Mouse (Mus musculus): ENCODE measurements around the gene Snap29.

Snap29 gene

DNA sequence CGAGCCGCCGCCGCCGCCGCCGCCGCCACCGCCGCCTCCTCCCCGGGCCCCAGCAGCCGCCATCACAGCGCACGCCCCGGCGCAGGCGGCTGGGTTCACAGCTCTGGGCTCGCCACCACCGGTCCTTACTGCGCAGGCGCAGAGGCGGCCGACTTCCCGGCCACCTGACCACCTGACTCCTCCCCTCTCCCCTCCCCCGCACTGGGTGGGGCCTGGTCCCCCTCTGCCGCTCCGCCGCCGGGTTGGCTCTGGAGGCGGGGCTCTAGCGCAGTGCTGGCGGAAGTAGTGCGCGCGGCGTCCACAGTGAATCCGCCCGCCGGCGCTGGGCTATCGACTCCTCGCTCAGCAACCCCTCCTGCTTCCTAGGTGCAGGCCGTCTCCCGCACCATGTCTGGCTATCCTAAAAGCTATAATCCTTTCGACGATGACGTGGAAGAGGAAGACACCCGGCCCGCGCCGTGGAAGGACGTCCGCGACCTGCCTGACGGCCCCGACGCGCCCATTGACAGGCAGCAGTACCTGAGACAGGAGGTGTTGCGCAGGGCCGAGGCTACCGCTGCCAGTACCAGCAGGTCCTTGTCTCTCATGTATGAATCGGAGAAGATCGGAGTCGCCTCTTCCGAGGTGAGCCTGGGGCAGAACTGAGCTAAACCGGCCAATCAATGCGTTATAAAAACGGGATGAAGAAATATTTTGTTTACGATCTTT is at the start of gene Snap29, which contains the start of gene Pi4ka:
Snap29 (plus strand) TSS at position 251 of the 708 bp plus-strand sequence.
Pi4ka (minus strand) TSS at position 579 of the 708 bp plus-strand sequence.
- peak; percentile 100 for DNase-seq

DNA sequence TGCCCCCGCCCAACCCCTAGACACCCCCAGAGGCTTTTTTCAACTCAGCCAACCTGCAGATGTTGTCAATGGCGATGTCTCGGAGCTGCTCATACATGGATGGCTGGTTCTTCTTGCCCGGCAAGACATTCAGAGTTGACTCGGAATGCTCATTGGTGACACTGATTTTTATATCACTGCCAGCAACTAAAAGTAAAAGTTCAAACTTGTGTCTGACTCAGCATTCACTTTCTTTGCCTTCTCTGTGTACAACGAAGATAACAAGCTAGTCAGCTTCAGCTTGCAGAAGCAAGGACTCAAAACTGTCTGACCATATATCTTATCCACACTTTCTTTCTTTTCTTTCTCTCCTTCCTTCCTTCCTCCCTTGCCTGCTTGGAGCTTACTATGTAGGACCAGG is 49.8 kb upstream of the Snap29 start:
- no peak for DNase-seq

DNA sequence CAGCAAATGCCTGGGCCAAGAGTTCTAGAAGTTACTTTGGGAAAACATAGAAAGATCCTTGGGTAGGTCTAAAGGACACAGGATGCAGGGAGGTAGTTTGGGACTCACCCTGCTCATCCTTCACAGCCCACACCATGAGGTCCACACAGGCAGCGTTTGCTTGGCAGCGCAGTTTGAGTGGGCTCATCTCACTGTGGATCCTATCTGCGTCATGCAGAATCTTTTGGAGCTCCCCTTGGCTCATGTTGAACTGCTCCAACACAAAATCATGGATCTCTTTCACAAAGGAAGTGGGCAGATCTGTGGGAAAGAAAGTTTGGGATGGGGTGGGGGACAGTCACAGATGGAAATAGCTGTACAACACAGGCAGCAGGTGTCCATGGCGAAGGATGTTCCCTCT is 47.0 kb upstream of the Snap29 start:
- DNase-seq, result no peak

DNA sequence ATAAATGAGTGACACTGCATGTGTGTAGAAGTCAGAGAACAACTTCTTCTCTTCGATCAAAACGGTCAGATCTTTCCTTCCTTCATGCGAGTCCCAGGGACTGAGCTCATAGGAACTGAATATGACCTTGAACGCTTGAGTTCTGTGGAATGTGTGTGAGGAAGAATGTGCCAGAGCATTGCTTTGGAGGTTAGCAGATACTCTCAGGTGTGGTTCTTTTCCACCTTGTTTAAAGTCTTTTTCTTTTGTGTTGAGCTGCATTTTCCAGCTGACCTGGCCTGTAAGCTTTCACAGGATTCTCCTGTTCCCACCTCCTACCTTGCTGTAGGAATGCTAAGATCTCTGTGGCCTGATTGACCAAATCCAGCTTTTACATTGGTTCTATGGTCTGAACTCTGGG is 23.5 kb upstream of the Snap29 start:
- DNase-seq, result no peak

DNA sequence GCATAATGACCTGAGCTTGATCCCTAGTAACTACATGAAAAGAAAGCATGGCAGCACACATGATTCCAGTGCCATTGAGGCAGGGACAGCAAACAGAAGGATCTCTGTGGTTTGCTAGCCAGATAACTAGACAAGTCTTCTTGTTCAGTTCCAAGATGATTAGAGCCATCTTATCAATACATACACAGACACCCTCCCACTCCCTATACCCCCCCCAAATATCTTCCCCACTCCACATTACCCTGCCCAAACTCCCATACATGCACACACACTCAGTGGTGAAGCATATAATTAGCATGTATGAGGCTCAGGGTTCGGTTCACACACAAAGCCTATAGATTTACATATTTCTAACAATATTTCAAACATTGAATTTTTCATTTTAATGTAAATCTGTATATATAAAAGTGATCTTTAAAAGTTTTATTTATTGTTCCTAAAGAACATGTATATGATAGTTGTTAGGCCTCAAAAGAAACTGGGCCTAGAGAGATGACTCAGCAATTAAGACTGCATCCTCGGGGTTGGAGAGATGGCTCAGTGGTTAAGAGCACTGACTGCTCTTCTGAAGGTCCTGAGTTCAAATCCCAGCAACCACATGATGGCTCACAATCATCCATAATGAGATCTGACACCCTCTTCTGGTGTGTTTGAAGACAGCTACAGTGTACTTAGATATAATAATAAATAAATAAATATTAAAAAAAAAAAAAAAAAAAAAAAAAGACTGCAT is 22.0 kb upstream of the Snap29 start:
- no peak for DNase-seq

DNA sequence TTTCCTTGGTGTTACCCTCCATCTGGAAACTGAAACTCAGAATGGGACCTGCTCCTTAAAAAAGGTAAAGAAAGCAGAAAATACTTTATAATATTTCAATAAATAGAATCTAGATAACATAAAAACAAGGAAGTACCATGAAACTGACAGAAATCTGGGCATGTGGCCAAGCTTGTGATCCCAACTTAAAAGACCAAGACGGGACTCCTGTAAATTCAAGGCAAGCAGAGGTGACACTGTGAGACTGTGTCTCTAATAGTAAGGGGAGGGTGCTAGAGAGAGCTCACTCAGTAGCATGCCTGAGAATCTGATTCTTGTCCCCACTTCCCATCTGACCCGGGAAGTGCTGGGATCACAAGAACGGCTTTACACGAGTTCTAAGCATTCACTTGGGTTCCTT is 13.0 kb upstream of the Snap29 start:
- DNase-seq, result no peak

DNA sequence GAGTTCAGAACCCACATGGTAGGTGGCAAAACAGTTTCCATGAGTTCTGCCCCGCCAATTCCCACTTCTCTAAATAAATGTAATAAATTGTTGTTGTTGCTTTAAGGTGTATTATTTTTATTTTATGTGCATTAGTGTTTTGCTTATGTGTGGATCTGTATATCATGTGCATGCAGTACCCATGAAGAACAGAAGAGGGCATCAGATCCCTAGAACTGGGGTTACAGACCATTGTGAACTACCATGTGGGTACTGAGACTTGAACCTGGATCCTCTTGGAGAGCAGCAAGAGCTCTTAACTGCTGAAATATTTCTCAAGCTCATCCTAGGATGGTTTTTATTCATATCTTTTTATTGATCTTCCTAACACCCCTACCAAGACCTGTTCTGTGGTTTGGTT is 2.9 kb upstream of the Snap29 start:
- DNase-seq, result peak in 1 of 2 experiments; percentile 56

DNA sequence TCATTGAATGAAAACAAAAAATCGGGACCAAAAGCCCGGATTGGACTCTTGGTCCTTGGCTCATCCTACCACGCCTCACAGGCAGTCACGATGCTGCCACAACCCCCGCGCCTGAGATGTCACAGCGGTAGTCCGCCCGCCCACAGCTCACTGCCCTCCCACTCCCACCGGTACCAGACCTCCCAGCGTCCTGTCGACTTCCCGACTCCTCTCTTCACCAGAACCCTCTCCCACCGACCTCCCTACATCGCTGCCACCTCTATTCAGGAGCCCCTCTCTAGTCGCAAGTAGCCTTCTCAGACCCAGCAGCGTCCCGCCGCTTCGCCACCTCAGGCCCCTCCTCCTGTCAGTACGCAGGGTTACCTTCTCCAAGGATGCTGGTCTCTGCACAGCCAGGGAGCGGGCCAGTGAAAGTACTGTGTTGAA is 502 bp upstream of the Snap29 start:
- DNase-seq, result peak; percentile 71 to 74

DNA sequence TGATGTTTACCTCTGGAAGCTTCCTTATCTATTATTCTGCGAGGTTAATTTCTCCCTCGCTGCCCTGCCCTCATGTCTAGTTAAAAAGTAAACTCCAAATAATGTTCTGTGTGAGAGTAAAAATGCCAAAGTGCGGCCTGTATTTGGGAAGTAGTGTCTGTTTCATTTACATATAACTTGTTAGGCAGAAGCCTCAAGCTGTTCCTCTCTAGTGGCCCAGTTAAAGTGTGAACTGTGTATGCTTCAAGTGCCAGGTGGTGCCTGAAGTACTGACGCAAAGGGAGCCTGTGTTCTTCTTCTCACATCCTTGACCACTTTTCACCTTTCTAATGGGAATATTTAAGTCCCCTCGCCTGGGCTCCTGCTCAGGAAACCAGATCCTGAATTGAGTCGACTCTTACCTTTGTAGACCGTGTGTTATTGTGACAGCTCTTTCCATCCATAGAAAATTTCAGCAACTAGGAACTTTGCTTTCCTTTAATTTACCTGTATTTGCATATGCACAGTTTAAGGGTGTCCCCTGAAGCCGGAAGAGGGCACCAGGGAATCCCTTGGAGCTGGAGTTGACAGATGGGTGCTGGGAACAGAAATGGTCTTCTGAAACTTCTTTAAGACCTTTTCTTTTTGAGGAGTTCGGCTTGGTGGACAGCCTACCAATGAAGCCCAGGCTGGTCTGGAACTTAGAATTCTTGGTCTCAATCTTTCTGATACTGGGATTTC is 886 bp downstream of the Snap29 start:
- no peak for DNase-seq

DNA sequence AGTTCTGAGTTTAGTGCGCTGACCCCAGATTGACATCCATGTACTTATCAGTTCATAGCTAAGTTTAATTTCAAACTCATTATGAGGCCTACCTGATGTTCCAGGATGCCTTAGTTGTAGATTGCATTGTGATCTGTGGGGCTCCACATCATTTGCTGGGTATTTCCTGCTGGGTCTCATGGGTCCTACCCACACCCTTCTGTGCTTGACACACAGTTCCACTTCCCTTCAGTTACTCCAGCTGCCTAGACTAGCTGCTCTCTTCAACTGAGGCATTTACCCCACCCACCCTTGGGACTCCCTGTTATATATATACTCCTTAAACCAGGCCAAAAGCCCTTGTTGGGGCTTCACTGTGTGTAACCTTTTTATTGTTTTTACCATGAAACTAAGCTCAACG is 3.3 kb downstream of the Snap29 start:
- no peak for DNase-seq

DNA sequence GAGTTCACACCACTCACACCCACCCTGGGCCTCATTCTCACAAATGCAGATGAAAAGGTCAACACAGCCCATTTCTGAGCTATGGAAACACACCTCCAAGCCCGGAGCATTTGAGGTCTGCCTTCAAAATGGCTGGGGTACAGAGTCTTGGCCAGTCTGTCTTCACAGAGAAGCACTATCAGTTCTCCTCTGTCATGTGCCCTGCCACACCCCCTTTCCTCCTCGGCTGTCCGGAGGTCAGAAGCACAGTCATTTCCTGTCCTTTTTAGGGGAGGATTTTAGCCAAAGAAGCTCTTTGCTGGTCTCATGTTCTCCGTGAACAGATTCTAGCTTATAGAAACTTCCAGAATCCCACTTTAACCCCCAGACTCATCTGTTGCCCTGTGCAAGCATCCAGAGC is 4.4 kb downstream of the Snap29 start:
- no peak for DNase-seq

DNA sequence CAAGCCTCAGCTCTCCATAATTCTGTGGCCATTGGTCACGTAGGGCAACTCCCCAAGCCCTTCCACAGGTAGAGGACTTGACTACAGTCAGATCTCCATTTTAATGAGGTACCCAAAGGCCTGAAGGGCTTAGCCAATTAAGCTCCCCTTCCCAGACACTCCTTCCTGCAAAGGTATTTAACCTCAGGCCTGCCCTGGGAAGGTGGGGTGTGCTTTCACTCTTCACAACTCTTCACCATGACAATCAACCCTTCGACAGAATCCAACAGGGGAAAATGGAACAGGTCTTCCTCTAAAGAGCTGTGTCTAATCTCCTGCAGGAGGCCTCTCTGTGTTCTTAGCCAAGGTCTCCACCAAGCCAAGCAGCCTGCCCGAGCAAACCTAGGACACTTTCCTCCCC is 17.2 kb downstream of the Snap29 start:
- DNase-seq, result no peak

DNA sequence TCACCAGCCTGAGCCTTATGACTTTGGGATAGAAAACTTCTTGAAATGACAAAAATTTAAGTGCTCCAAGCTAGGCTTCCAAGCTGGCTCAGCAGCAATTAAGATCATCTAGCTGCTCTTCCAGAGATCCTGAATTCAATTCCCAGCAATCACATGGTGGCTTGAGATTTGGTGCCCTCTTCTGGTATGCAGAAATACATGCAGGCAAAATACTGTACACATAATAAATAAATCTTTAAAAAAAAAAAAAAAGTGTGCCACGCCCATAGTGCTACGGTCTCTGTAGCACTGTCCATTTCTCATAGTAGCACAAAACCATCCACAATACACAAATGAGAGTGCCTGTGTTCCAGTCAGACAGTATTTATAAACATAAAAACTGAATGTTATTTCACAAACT is 26.8 kb downstream of the Snap29 start:
- DNase-seq, result peak in 1 of 2 experiments; percentile 21

DNA sequence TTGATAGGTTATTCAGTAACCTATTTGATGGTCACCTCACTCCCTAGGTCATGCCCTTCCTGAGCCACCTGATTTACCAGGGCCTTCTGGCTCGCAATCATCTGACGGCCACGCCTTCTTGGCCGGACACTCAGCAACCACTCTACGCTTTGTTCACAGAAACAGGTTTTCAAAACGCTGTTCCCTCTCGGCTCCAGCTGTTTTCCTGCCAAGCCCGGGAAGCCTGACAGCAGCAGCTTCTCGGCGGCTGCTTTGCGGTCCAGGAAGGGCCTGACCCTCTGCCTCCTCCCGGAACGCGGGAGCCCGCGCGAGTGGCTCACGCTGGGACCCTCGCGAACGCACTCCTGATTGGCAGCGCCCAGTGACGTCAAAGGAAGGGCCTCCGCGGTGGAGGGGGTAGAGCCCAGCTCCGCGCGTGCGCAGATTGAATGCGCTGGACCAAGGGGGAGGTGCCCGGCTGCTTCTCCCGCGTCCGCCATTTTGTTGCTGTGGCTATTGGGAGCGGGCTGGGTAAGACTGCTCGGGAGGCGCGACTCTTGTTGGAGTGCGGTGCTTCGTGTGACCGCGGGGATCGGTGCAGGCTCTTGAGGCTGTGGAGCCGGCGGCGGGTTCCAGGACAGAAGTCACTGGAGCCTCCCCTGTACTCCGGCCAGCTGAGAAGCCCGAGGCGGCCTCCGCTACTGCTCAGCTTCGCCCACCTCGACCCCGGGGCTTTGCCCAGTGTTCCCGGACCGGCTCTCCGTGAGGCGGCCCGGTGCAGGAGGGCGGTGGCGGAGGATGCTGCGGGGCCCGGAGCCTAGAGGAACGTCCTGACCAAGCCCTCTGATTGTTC is 46.0 kb downstream of the Snap29 start, which contains the start of gene Crkl:
Crkl (plus strand) TSS at position 447 of the 832 bp plus-strand sequence.
- peak; percentile 98 to 99 for DNase-seq

DNA sequence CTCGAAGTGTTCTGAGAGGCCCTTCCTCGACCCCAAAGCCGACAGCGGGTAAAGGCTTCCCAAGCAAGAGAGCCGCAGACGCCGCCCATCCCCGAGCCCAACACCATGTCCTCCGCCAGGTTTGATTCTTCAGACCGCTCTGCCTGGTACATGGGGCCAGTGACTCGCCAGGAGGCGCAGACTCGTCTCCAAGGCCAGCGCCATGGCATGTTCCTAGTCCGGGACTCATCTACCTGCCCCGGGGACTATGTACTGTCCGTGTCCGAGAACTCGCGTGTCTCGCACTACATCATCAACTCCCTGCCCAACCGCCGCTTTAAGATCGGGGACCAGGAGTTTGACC is 46.6 kb downstream of the Snap29 start:
- DNase-seq, result no peak

DNA sequence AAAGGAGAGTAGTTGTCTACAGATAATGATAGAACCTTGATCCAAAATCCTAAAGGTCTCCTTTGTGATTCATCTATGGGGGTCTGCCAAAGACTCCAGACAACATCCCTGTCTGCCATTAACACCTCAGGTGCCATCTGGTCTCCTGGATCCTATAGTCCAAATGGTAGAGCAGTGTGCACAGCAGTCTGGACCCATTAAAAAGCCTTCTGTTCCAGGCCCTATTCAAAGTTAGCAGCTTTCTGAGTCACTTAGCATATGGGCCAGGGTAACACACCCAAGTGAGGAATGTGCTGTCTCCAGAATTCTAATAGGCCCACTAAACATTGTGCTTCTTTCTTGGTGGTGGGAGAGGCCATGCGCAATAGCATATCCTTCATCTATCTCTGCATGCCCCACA is 51.1 kb downstream of the Snap29 start:
- no peak for DNase-seq

DNA sequence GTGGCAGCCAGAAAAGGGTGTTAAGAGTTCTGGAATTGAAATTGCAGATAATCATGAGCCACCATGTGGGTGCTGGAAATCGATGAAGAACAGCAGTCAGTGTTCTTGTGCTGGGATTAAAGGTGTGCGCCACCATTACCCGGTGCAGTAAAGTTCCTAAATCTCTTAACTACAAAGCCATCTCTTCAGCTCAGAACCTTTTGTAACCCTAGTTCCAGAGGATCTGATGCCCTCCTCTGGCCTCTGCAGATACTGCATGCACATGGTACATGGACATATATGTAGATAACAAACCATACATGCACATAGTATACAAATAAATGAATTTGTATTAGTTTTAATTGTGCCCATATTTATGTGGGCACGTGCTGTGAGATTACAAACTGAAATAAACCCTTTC is 54.5 kb downstream of the Snap29 start:
- peak in 1 of 2 experiments; percentile 37 for DNase-seq

DNA sequence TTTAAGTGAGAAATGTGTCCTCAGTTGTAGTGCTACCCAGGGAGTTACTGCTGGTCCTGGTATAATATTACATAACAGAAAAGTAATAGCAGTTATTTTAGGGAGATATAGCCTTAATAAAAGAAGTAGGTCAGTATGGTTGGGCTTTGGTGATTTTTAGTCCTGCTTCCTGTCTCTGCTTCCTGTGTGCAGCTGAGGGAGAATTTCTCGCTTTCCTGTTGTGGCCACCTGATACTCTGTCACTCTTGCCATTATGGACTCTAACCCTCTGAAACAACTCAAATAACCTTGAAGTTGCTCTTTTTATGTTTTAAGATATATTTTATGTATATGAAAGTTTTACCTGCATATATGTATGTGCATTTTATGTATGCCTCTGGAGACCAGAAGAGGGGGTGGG is 55.8 kb downstream of the Snap29 start:
- DNase-seq, result no peak

DNA sequence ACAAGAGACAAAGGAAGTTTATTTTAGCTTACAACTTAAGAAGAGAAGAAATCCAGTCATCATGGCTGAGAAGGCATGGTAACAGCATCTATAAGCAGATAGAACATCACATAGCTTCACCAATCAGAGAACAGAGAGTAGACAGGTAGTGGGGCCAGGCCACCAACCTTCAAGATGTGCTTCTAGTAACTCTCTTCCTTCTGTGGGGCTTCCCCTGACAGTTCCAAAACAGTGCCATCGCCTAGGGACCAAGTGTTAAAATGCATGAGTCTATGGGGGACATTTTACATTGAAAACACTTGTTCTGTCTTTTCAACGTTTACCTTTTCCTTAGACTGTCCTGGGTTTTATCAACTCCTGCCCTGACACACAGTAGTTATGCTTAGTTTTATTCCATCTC is 57.4 kb downstream of the Snap29 start:
- no peak for DNase-seq

DNA sequence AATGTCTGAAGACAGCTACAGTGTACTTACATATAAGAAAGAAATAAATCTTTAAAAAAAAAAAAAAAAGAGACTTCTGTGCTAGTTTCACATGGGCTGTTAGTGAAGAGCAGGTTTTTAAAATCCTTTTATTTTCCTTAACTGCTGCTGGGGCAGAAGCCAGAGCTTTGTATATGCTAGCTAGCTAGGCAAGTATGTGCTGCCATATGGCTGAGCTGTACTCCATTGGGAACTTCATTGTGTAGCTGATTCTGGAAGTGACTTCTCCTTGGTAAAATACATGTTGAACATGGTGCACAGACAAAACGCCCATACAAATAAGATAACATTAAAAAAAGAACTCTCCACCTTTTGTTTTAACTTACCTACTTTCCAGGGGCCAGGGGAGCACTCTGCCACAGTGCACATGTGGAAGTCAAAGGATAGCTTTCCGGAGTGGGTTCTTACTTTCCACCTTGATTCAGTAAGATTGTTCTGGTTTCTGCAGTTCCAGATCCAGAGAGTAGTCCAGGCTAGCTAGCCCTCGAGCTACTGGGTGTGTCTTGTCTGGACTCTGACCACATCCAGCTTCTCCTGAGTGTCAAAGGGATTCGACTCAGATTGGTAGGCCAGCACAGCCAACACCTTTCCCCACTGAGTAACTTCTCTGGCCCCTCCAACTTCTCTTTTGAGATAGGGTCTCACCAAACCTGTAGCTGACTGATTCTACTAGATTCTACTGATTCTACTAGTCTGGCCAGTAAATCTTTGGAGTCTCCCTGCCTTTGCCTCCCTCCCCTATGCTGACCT is 61.3 kb downstream of the Snap29 start:
- no peak for DNase-seq

DNA sequence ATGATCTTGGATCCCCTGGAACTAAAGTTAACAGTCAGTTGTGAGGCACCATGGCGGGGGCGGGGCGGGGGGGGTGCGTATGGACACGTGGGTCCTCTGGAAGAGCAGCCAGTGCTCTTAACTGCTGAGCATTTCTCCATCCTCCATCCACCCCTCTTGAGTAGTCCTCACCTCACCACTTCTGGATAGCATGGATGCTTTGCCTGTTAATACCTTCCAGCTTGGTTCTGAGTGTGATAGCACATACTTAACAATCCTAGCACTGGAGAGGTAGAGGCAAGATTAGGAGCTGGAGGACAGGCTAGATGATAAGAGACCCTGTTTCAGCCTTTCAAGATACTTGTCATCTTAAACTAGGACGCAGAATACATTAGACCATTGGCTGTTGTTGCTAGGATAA is 66.7 kb downstream of the Snap29 start:
- DNase-seq, result no peak

DNA sequence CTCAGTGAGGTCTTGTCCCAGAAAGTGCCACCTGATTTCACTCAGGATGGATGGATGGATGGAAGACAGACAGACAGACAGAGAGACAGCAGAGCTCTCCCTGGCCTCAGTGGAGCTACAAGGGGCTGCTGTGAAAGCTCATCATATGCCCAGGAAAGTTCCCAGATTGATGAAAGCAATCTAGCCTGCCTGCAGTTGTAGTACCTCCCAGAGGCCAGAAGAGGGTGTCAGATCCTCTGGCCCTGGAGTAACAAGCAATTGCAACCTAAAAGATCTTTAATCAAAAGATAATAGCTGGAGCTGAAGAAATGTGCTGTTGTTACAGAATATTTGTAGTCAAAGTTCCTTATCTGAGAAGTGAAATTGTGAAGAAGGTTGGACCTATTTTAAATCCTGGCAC is 68.3 kb downstream of the Snap29 start:
- peak in 1 of 2 experiments; percentile 39 for DNase-seq
